Mouse (Mus musculus) embryonic fibroblast, embryonic 13.5 days (primary cell): ENCODE measurements around the gene Kif1bp.
A peak's percentile ranks its signal among the peaks of the same experiment; 100 is the strongest.

ENCODE experiments used
- CTCF ChIP-seq: IDR thresholded peaks from 2 replicates; pipeline ENCODE4 v1.5.1; 2011; ENCODE audit warnings: mild to moderate bottlenecking, control low read depth, low read length, moderate library complexity, borderline replicate concordance; ENCODE audit not compliant: insufficient read depth
- POLR2A ChIP-seq: IDR thresholded peaks from 2 replicates; pipeline ENCODE4 v1.6.1; 2011; ENCODE audit warnings: low read depth, mild to moderate bottlenecking, control low read depth, low read length, moderate library complexity

DNA sequence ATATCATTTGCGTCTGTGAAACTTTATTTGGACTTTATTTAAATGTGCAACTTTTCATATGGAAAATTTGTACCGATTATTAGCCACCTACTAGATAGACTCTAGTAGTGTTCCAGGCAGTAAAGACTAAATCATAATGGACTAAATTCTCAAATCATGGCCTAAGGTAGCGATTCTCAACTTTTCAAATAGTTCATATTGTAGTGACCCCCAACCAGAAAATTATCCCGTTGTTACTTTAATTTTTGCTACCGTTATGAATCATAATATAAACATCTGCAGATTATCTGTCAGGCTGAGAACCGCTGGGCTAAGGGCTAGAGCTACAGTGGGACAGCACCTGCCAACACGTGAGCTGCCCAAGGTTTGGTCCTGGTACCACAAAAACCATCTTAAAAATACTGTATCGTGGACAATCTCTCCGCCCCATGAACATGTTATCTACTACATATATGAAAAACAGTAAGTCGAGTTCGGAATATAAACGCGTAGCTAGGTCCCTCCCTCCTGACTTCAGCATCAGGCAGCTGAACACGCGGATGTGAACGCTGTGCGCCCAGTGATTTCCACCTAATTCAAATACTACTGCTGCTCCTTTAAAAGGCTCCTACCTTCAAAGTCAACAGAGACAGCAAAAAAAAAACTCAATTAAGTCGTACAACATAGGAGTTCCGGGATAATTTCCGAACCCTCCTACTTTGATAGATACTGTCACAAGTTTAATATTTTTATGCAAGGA lies 23.0 kb upstream of the Kif1bp start:
- 0 out of 2 replicates have a peak, but pooled peaks have one; percentile 10 for TF ChIP-seq POLR2A
- no peak for TF ChIP-seq CTCF
